Mouse (Mus musculus): ENCODE measurements at regions not wholly inside any gene's neighbourhood (a gene's known extent, or its start where the extent isn't known, plus 50 kb on each side); places are given as distances from the start of the nearest gene placed in this dataset.
"Not testable (repeated sequence)": the region's sequence is repeated elsewhere in the genome, so short reads cannot be mapped to it uniquely, and the experiment has no call there.

- no peak for DNase-seq
These were observed 469.2 kb downstream of the Epha7 start for GRCm38 (mm10) chr4:29282169-29282568.

GRCm38 (mm10) chr4:29301348-29301747 is 488.4 kb downstream of the Epha7 start:
- DNase-seq = no peak

GRCm38 (mm10) chr4:29303951-29304350 is 491.0 kb downstream of the Epha7 start:
- no peak for DNase-seq

- no peak for DNase-seq
These were observed 494.3 kb downstream of the Epha7 start for GRCm38 (mm10) chr4:29307245-29307644.

- no peak for DNase-seq
These were observed 511.0 kb downstream of the Epha7 start for GRCm38 (mm10) chr4:29323921-29324320.

- no peak for DNase-seq
These were observed 516.2 kb downstream of the Epha7 start for GRCm38 (mm10) chr4:29329145-29329544.

GRCm38 (mm10) chr4:29331747-29332146 is 518.8 kb downstream of the Epha7 start:
- no peak for DNase-seq

GRCm38 (mm10) chr4:29337245-29337644 is 524.3 kb downstream of the Epha7 start:
- DNase-seq = no peak

- DNase-seq = no peak
These were observed 549.3 kb downstream of the Epha7 start for GRCm38 (mm10) chr4:29362191-29362590.

GRCm38 (mm10) chr4:29389282-29389681 is 576.4 kb downstream of the Epha7 start:
- DNase-seq = no peak

- DNase-seq = no peak
These were observed 577.4 kb downstream of the Epha7 start for GRCm38 (mm10) chr4:29390333-29390732.

GRCm38 (mm10) chr4:29402143-29402542 is 589.2 kb downstream of the Epha7 start:
- no peak for DNase-seq

- DNase-seq = no peak
These were observed 601.7 kb downstream of the Epha7 start for GRCm38 (mm10) chr4:29414616-29415015.

GRCm38 (mm10) chr4:29420198-29420792 is 607.4 kb downstream of the Epha7 start:
- no peak for DNase-seq

- DNase-seq = not testable (repeated sequence)
These were observed 618.6 kb downstream of the Epha7 start for GRCm38 (mm10) chr4:29431493-29431892.

- no peak for DNase-seq
These were observed 650.4 kb downstream of the Epha7 start for GRCm38 (mm10) chr4:29463329-29463728.

- no peak for DNase-seq
These were observed 653.4 kb downstream of the Epha7 start for GRCm38 (mm10) chr4:29466315-29466714.

GRCm38 (mm10) chr4:29480384-29481092 is 667.6 kb downstream of the Epha7 start:
- no peak for DNase-seq

GRCm38 (mm10) chr4:29481093-29481715 is 668.3 kb downstream of the Epha7 start:
- DNase-seq = peak in 1 of 2 experiments; percentile 3

- DNase-seq = no peak
These were observed 669.5 kb downstream of the Epha7 start for GRCm38 (mm10) chr4:29482407-29482806.

GRCm38 (mm10) chr4:29500844-29501243 is 687.9 kb downstream of the Epha7 start:
- DNase-seq = no peak

GRCm38 (mm10) chr4:29525051-29525450 is 712.1 kb downstream of the Epha7 start:
- DNase-seq = no peak

- DNase-seq = peak; percentile 4 to 11
These were observed 713.1 kb downstream of the Epha7 start for GRCm38 (mm10) chr4:29525769-29526658.

Measured in layer of hippocampus, postnatal 36 days (tissue).